Mouse (Mus musculus) 3T3-L1 (cell line): ENCODE data around the gene Hepacam.

Source experiments
- DNase-seq: peaks from one replicate; pipeline ENCODE4 v3.0.0-alpha.2; 2015; ENCODE audit warnings: low read depth, low spot score

Gene Hepacam

GRCm38 (mm10) chr9:37433823-37434560 is 66.8 kb downstream of the Hepacam start:
- no peak for DNase-seq

- DNase-seq = no peak
Observed at GRCm38 (mm10) chr9:37434932-37435331, 67.8 kb downstream of the Hepacam start.

- DNase-seq = peak; percentile 17
Observed at GRCm38 (mm10) chr9:37435616-37436015, 68.5 kb downstream of the Hepacam start.
